Mouse (Mus musculus): ENCODE results near the gene Ap1ar.

Ap1ar gene

GRCm38 (mm10) chr3:127837972-127838644, 785 bp upstream of the Ap1ar start:
- no peak for DNase-seq

- no peak for DNase-seq
Measured at GRCm38 (mm10) chr3:127836798-127837153, 547 bp downstream of the Ap1ar start.

- no peak for DNase-seq
Measured at GRCm38 (mm10) chr3:127835594-127835993, 1.7 kb downstream of the Ap1ar start.

GRCm38 (mm10) chr3:127834040-127834439, 3.3 kb downstream of the Ap1ar start:
- no peak for DNase-seq

- DNase-seq: no peak
Measured at GRCm38 (mm10) chr3:127831079-127831478, 6.2 kb downstream of the Ap1ar start.

- DNase-seq: no peak
Measured at GRCm38 (mm10) chr3:127830183-127830582, 7.1 kb downstream of the Ap1ar start.

GRCm38 (mm10) chr3:127827123-127827522, 10.2 kb downstream of the Ap1ar start:
- no peak for DNase-seq

GRCm38 (mm10) chr3:127826503-127826902, 10.8 kb downstream of the Ap1ar start:
- DNase-seq: no peak

- no peak for DNase-seq
Measured at GRCm38 (mm10) chr3:127823886-127824863, 13.1 kb downstream of the Ap1ar start.

GRCm38 (mm10) chr3:127821209-127821608, 16.1 kb downstream of the Ap1ar start:
- no peak for DNase-seq

GRCm38 (mm10) chr3:127820400-127820799, 16.9 kb downstream of the Ap1ar start:
- DNase-seq: no peak

GRCm38 (mm10) chr3:127818694-127819663, 18.3 kb downstream of the Ap1ar start:
- no peak for DNase-seq

- no peak for DNase-seq
Measured at GRCm38 (mm10) chr3:127817120-127817683, 20.1 kb downstream of the Ap1ar start.

GRCm38 (mm10) chr3:127809103-127809502, 28.2 kb downstream of the Ap1ar start:
- no peak for DNase-seq

GRCm38 (mm10) chr3:127807846-127808245, 29.5 kb downstream of the Ap1ar start:
- no peak for DNase-seq

GRCm38 (mm10) chr3:127805991-127806390, 31.3 kb downstream of the Ap1ar start:
- DNase-seq: no peak

GRCm38 (mm10) chr3:127805071-127805470, 32.3 kb downstream of the Ap1ar start:
- DNase-seq: no peak

- DNase-seq: peak; percentile 41
Measured at GRCm38 (mm10) chr3:127804439-127804838, 32.9 kb downstream of the Ap1ar start.

GRCm38 (mm10) chr3:127802814-127803213, 34.5 kb downstream of the Ap1ar start:
- no peak for DNase-seq

- no peak for DNase-seq
Measured at GRCm38 (mm10) chr3:127801162-127801561, 36.2 kb downstream of the Ap1ar start.

GRCm38 (mm10) chr3:127796271-127796670, 41.1 kb downstream of the Ap1ar start:
- no peak for DNase-seq

GRCm38 (mm10) chr3:127795762-127796161, 41.6 kb downstream of the Ap1ar start:
- no peak for DNase-seq

All from liver (tissue).